Mouse (Mus musculus) cerebellum, adult 8-10 months (tissue): ENCODE data around the gene Med10.

Experiments
- DNase-seq: peaks from one replicate; pipeline ENCODE4 v3.0.0; 2022

The Med10 gene

GRCm38 (mm10) chr13:69832578-69832977, 30.4 kb downstream of the Med10 start:
- DNase-seq = no peak

DNA sequence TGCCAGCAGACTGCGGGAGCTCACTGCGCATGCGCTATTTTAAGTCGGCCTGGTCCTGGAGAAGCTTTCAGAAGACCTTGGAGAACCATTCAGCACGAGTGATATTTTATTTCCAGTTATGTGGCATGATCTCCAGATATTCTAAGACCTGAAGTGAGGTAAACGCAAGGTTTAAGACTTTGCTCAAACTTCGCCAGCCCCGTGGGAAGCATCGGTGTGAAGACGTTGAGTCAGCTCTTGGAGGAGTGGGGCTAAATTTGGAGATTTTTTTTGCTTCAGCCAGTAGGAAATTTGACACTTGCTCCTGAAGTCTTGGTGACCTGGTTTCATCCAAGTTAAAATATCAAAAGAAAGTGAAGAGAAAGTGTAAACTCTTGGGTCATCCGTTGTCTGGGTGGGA, 31.2 kb downstream of the Med10 start:
- DNase-seq = no peak

DNA sequence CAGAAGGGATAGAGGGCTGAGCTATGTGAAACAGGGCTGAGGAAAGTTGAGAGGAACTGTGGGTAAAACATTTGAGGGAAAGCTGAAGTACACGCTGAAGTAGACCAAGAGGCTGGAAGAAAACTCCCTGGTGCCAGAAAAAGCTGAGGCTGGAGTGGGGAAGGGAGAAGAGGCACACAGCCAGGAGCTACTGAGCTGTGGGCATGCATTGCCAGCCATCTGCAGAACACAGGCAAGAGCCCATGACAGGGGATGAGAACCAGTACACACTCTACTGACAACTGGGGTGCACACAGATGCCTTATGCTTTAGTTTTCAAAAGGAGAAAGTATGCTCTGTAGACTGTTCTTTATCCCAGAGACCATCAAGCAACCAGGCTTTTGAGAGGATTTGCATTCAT, 43.4 kb downstream of the Med10 start:
- DNase-seq = no peak

- no peak for DNase-seq
Measured at GRCm38 (mm10) chr13:69849579-69849978, 47.4 kb downstream of the Med10 start.

DNA sequence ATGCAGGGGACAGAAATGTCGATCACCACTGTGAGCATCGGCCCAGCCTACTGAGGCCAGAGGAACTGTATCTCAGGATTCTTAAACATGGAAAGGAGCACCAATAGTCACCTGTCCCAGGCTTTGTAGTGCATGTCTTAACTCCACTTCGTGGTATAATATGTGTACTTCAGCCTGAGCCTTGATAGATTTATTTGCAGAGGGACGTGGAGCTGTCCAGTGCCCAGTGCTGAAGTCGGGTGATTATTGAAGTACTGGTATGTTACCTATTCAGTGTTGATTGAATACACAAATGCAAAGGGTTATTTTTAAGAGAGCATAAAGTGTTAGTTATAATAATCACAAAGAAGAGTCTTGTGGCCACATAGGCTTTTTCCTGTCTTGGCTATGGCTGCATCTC, 50.1 kb downstream of the Med10 start:
- DNase-seq = no peak

GRCm38 (mm10) chr13:69853425-69854043, 51.3 kb downstream of the Med10 start:
- DNase-seq = no peak

DNA sequence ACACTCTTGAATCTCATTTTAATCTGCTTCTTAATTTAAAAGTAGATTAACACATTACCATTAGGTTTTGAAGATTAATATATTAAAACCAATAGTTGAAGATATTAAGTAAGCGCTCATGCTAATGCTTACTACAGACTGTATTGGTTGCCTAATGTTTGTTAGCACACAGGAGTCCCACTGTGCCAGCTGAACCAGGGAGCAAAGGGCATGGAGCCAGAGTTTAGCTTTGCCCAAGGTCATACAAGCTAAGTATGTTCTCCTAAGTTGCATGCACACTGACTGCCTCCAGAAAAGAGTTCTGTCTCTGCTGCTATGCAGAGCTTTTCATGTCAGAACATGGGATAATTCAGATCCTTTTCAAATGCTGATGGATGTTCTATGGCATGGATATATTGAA, 53.7 kb downstream of the Med10 start:
- no peak for DNase-seq

- DNase-seq = no peak
Measured at GRCm38 (mm10) chr13:69862276-69862675, 60.1 kb downstream of the Med10 start.

GRCm38 (mm10) chr13:69864911-69865310, 62.7 kb downstream of the Med10 start:
- no peak for DNase-seq
